Mouse (Mus musculus) intestine, embryonic 16.5 days (tissue): Measurements from ENCODE around the gene Camk2n2. TPM values are rescaled to one million over a fixed set of nuclear protein-coding genes. Genes with fewer than 3 reads are reported as not detected.

Source experiments
- ATAC-seq: fragments of 200-750 bp; cut with Nextera tagmentation; 2 replicates; pipeline ENCODE4 v1.8.0; 2017; ENCODE audit warnings: moderate TSS enrichment, moderate library complexity
- H3K27ac ChIP-seq: fragments of 300-500 bp; sonication (generic); 2 replicates; pipeline ENCODE4 v1.5.1; 2014; ENCODE audit warnings: mild to moderate bottlenecking, low read length
- H3K27me3 ChIP-seq: fragments of 300-500 bp; sonication (generic); replicated peaks from 2 replicates; pipeline ENCODE4 v1.6.1; 2014; ENCODE audit warnings: low read length, control low read depth, mixed read lengths; ENCODE audit not compliant: control insufficient read depth, insufficient read depth
- H3K36me3 ChIP-seq: fragments of 300-500 bp; sonication (generic); 2 replicates; pipeline ENCODE4 v1.6.1; 2014; ENCODE audit warnings: low read length, control low read depth; ENCODE audit not compliant: control insufficient read depth, insufficient read depth
- H3K4me1 ChIP-seq: fragments of 300-500 bp; sonication (generic); 2 replicates; pipeline ENCODE4 v1.6.1; 2014; ENCODE audit warnings: low read length, control low read depth, mixed read lengths; ENCODE audit not compliant: control insufficient read depth, insufficient read depth
- H3K4me2 ChIP-seq: fragments of 300-500 bp; sonication (generic); 2 replicates; pipeline ENCODE4 v1.6.1; 2014; ENCODE audit warnings: low read depth, low read length, control low read depth
- H3K4me3 ChIP-seq: fragments of 300-500 bp; sonication (generic); 2 replicates; pipeline ENCODE4 v1.5.1; 2014; ENCODE audit warnings: mild to moderate bottlenecking, low read length
- H3K9ac ChIP-seq: fragments of 300-500 bp; sonication (generic); 2 replicates; pipeline ENCODE4 v1.6.1; 2014; ENCODE audit warnings: low read depth, low read length
- H3K9me3 ChIP-seq: fragments of 300-500 bp; sonication (generic); 2 replicates; pipeline ENCODE4 v1.6.1; 2016; ENCODE audit warnings: low read length, control low read depth; ENCODE audit not compliant: control insufficient read depth
- WGBS: fragments of 180-500 bp; shearing (Covaris S2); extraction: QIAGEN DNeasy Blood & Tissue Kit; methylation state at CpG from one replicate; pipeline ENCODE4 v1.1.7; 2014; 5-methylcytosine and 5-hydroxymethylcytosine counted together
- polyA plus RNA-seq: library from polyadenylated mRNA; unstranded; fragments of >200 nt; fragmentation: Nextera tagmentation; extraction: Ambion mirVana; gene quantifications from 2 replicates; pipeline ENCODE4 v1.2.1, GENCODE M21; 2015

Camk2n2 gene
- polyA plus RNA-seq, 1 experiment from 2014 or later: 0.40 TPM

GRCm38 (mm10) chr16:20638367-20638766, 17.3 kb upstream of the Camk2n2 start:
- H3K4me1 ChIP-seq: 0 out of 2 replicates have a peak, but pooled peaks cover 2% of the 10 kb centered on the region
- H3K9me3 ChIP-seq: no peaks in the 10 kb centered on the region
- H3K27me3 ChIP-seq: no peaks in the 10 kb centered on the region
- H3K27ac ChIP-seq: no peak overlapping the region
- ATAC-seq: no peak
- no peak overlapping the region for H3K9ac ChIP-seq
- no peak overlapping the region for H3K4me3 ChIP-seq
- H3K36me3 ChIP-seq: no peaks in the 10 kb centered on the region
- H3K4me2 ChIP-seq: no peak overlapping the region
- 78% methylated on average over 8 of the region's 8 CpGs for WGBS

- Histone ChIP-seq H3K9me3 (no peaks in the 10 kb centered on the region), H3K4me1 (0 out of 2 replicates have a peak, but pooled peaks cover 2% of the 10 kb centered on the region), H3K9ac (no peak overlapping the region), H3K4me3 (no peak overlapping the region), H3K27ac (no peak overlapping the region), H3K4me2 (no peak overlapping the region), H3K36me3 (no peaks in the 10 kb centered on the region), H3K27me3 (no peaks in the 10 kb centered on the region)
- WGBS: 63% methylated on average over 8 of the region's 8 CpGs
- no peak for ATAC-seq
These were observed 16.3 kb upstream of the Camk2n2 start for GRCm38 (mm10) chr16:20637410-20637809.

GRCm38 (mm10) chr16:20629731-20630634, 8.9 kb upstream of the Camk2n2 start, which contains the start of gene Ece2:
Gene Ece2, plus strand, starts transcription at chr16:20629828.
- peak; percentile 75 for ATAC-seq

GRCm38 (mm10) chr16:20628871-20629391, 7.8 kb upstream of the Camk2n2 start:
- H3K4me1 ChIP-seq: peaks cover 9% of the 10 kb centered on the region; the same call in 1 of the 2 replicates
- WGBS: 55% methylated on average over 11 of the region's 11 CpGs
- no peak for ATAC-seq
- 0 out of 2 replicates have a peak overlapping the region, but pooled peaks have one; percentile 93 for H3K4me2 ChIP-seq
- no peaks in the 10 kb centered on the region for H3K9me3 ChIP-seq
- H3K27me3 ChIP-seq: peaks cover 22% of the 10 kb centered on the region
- no peak overlapping the region for H3K27ac ChIP-seq
- H3K9ac ChIP-seq: no peak overlapping the region
- no peaks in the 10 kb centered on the region for H3K36me3 ChIP-seq
- no peak overlapping the region for H3K4me3 ChIP-seq

More at GRCm38 (mm10) chr16:20629731-20630634, 8.9 kb upstream of the Camk2n2 start, which contains the start of gene Ece2:
- Histone ChIP-seq H3K27me3 (peaks cover 22% of the 10 kb centered on the region), H3K9me3 (no peaks in the 10 kb centered on the region), H3K4me2 (peak within 1 kb of the TSS; percentile 93), H3K9ac (peak within 1 kb of the TSS; percentile 66), H3K4me1 (peaks cover 11% of the 10 kb centered on the region; the same call in 1 of the 2 replicates), H3K4me3 (peak within 1 kb of the TSS; percentile 60), H3K36me3 (no peaks in the 10 kb centered on the region), H3K27ac (no peak within 1 kb of the TSS)
- 8% methylated on average over 54 of the region's 54 CpGs for WGBS

GRCm38 (mm10) chr16:20623211-20623610, 2.1 kb upstream of the Camk2n2 start:
- peaks cover 14% of the 10 kb centered on the region for H3K27me3 ChIP-seq
- H3K9me3 ChIP-seq: no peaks in the 10 kb centered on the region
- H3K4me2 ChIP-seq: no peak overlapping the region

GRCm38 (mm10) chr16:20621991-20622685, 1.1 kb upstream of the Camk2n2 start:
- Histone ChIP-seq H3K9ac (peak overlapping the region; percentile 78), H3K36me3 (no peaks in the 10 kb centered on the region), H3K4me2 (peak overlapping the region; percentile 99), H3K27ac (peak overlapping the region; percentile 22; the same call in 1 of the 2 replicates), H3K27me3 (peaks cover 14% of the 10 kb centered on the region), H3K4me3 (peak overlapping the region; percentile 76), H3K9me3 (no peaks in the 10 kb centered on the region), H3K4me1 (peaks cover 14% of the 10 kb centered on the region)
- under 1% methylated on average over 35 of the region's 37 CpGs for WGBS
- peak; percentile 81 for ATAC-seq

More at GRCm38 (mm10) chr16:20623211-20623610, 2.1 kb upstream of the Camk2n2 start:
- Histone ChIP-seq H3K9ac (no peak overlapping the region), H3K4me1 (peaks cover 14% of the 10 kb centered on the region), H3K4me3 (no peak overlapping the region), H3K27ac (no peak overlapping the region), H3K36me3 (no peaks in the 10 kb centered on the region)
- ATAC-seq: no peak
- WGBS: 49% methylated on average over 2 of the region's 2 CpGs

GRCm38 (mm10) chr16:20620751-20621190, 316 bp downstream of the Camk2n2 start:
- H3K36me3 ChIP-seq: no peaks in the 10 kb centered on the region
- peak overlapping the region; percentile 99 for H3K4me2 ChIP-seq
- under 1% methylated on average over 32 of the region's 32 CpGs for WGBS
- peaks cover 14% of the 10 kb centered on the region for H3K4me1 ChIP-seq
- peak overlapping the region; percentile 78 for H3K9ac ChIP-seq
- H3K9me3 ChIP-seq: no peaks in the 10 kb centered on the region
- H3K27me3 ChIP-seq: peaks cover 14% of the 10 kb centered on the region
- H3K27ac ChIP-seq: no peak overlapping the region; the same call in 1 of the 2 replicates
- peak overlapping the region; percentile 76 for H3K4me3 ChIP-seq
- peak; percentile 14 for ATAC-seq

- no peaks in the 10 kb centered on the region for H3K9me3 ChIP-seq
- ATAC-seq: no peak
- peak overlapping the region; percentile 76 for H3K4me3 ChIP-seq
- no peak overlapping the region for H3K27ac ChIP-seq
- H3K9ac ChIP-seq: no peak overlapping the region
- 2% methylated on average over 9 of the region's 9 CpGs for WGBS
- H3K4me1 ChIP-seq: peaks cover 14% of the 10 kb centered on the region
- peaks cover 14% of the 10 kb centered on the region for H3K27me3 ChIP-seq
- H3K36me3 ChIP-seq: no peaks in the 10 kb centered on the region
- peak overlapping the region; percentile 99 for H3K4me2 ChIP-seq
These were observed 720 bp downstream of the Camk2n2 start for GRCm38 (mm10) chr16:20620399-20620735.
